Mouse (Mus musculus) adrenal gland, postnatal 4 days (tissue): Measurements from ENCODE around the gene Immp1l. TPM values are rescaled to one million over a fixed set of nuclear protein-coding genes. Genes with fewer than 3 reads are reported as not detected.
A peak's percentile ranks its signal among the peaks of the same experiment; 100 is the strongest.

ENCODE experiments used
- DNase-seq, 2 experiments: peaks; one replicate each; pipeline ENCODE4 v3.0.0; 2021 to 2022; ENCODE audit warnings: low spot score in 2 of 2, mixed read lengths in 2 of 2
- microRNA-seq: library from miRNA; unstranded; fragments of <30 nt; microRNA quantifications from one replicate; pipeline ENCODE4 v1.2.0, GENCODE M21; 2021
- total RNA-seq, 2 experiments: library from RNA; stranded (reverse); gene quantifications; 2 replicates each; pipeline ENCODE4 v1.2.3; 2021

The Immp1l gene
- total RNA-seq, 2 experiments from 2014 or later: 35.6 to 37.1 TPM

GRCm38 (mm10) chr2:106002835-106003739 is 98.6 kb downstream of the Immp1l start, which contains the start of gene Dnajc24:
Gene Dnajc24, minus strand, starts transcription at chr2:106003549.
- DNase-seq: peak; percentile 68 to 84

GRCm38 (mm10) chr2:106008415-106008814 is 104.0 kb downstream of the Immp1l start:
- no peak for DNase-seq

Small RNA genes within 50 kb of the gene (microRNA-seq; reads per million reads assigned to microRNA genes)
- not detected for gene Gm22002

Other genes with a start within 250 kb of the Immp1l start
- 1 to 10 TPM; 1.1 to 4.5 TPM for gene Pax6, start 235.7 kb upstream of the Immp1l start, total RNA-seq
- 10 to 100 TPM; 20.8 to 23.6 TPM for gene Elp4, start 74 bp upstream of the Immp1l start, total RNA-seq
- 10 to 100 TPM; 36.9 TPM for gene Dnajc24, start 98.9 kb downstream of the Immp1l start, total RNA-seq